Mouse (Mus musculus) E14TG2a.4 (cell line): ENCODE results near the gene Ubald1.

ENCODE experiments used
- H3K27me3 ChIP-seq: 2 replicates; pipeline ENCODE4 v1.6.1; 2014; ENCODE audit warnings: low read length, control low read depth; ENCODE audit not compliant: insufficient read depth
- H3K36me3 ChIP-seq: 2 replicates; pipeline ENCODE4 v1.6.1; 2014; ENCODE audit warnings: low read length, control low read depth; ENCODE audit not compliant: insufficient read depth
- H3K4me1 ChIP-seq: replicated peaks from 2 replicates; pipeline ENCODE4 v1.6.1; 2014; ENCODE audit warnings: low read depth, low read length, control low read depth
- H3K4me3 ChIP-seq: replicated peaks from 2 replicates; pipeline ENCODE4 v1.5.1; 2014; ENCODE audit warnings: mild to moderate bottlenecking, low read length
- H3K9me3 ChIP-seq: 2 replicates; pipeline ENCODE4 v1.6.1; 2014; ENCODE audit warnings: low read length, control low read depth
- CTCF ChIP-seq: conservative IDR thresholded peaks from 2 replicates; pipeline ENCODE4 v1.5.1; 2014; ENCODE audit warnings: low read length
- NANOG ChIP-seq: IDR thresholded peaks from 2 replicates; pipeline ENCODE4 v1.6.1; 2014; ENCODE audit warnings: borderline replicate concordance, low read length, mixed read lengths
- POU5F1 ChIP-seq: IDR thresholded peaks from 2 replicates; pipeline ENCODE4 v1.6.1; 2014; ENCODE audit warnings: low read length, borderline replicate concordance

Ubald1 gene

GRCm38 (mm10) chr16:4913783-4914735 lies 33.9 kb upstream of the Ubald1 start:
- Histone ChIP-seq H3K9me3 (no peaks in the 10 kb centered on the region), H3K4me1 (peaks cover 61% of the 10 kb centered on the region), H3K27me3 (no peaks in the 10 kb centered on the region), H3K4me3 (0 out of 2 replicates have a peak overlapping the region, but pooled peaks have one; percentile 29), H3K36me3 (peaks cover 77% of the 10 kb centered on the region)
- TF ChIP-seq NANOG (no peak), POU5F1 (no peak), CTCF (peak; percentile 96)

GRCm38 (mm10) chr16:4912907-4913782 lies 33.0 kb upstream of the Ubald1 start:
- Histone ChIP-seq H3K9me3 (no peaks in the 10 kb centered on the region), H3K4me3 (0 out of 2 replicates have a peak overlapping the region, but pooled peaks have one; percentile 14), H3K27me3 (no peaks in the 10 kb centered on the region), H3K36me3 (peaks cover 74% of the 10 kb centered on the region), H3K4me1 (peaks cover 69% of the 10 kb centered on the region)
- TF ChIP-seq NANOG = no peak
- no peak for TF ChIP-seq POU5F1
- TF ChIP-seq CTCF = no peak

- Histone ChIP-seq H3K36me3 (peaks cover 73% of the 10 kb centered on the region), H3K9me3 (no peaks in the 10 kb centered on the region), H3K4me3 (no peak overlapping the region), H3K27me3 (no peaks in the 10 kb centered on the region), H3K4me1 (peaks cover 78% of the 10 kb centered on the region)
- TF ChIP-seq POU5F1 (no peak), CTCF (no peak), NANOG (no peak)
Measured at GRCm38 (mm10) chr16:4912074-4912648, 32.0 kb upstream of the Ubald1 start.

GRCm38 (mm10) chr16:4910758-4911157 lies 30.6 kb upstream of the Ubald1 start:
- H3K9me3 ChIP-seq = no peaks in the 10 kb centered on the region
- H3K27me3 ChIP-seq = no peaks in the 10 kb centered on the region
- no peak for TF ChIP-seq NANOG
- no peak for TF ChIP-seq POU5F1
- no peak for TF ChIP-seq CTCF
- H3K4me1 ChIP-seq = peaks cover 70% of the 10 kb centered on the region
- H3K4me3 ChIP-seq = no peak overlapping the region
- H3K36me3 ChIP-seq = peaks cover 59% of the 10 kb centered on the region

GRCm38 (mm10) chr16:4909745-4910144 lies 29.6 kb upstream of the Ubald1 start:
- Histone ChIP-seq H3K27me3 (no peaks in the 10 kb centered on the region), H3K4me3 (no peak overlapping the region), H3K36me3 (peaks cover 52% of the 10 kb centered on the region), H3K9me3 (no peaks in the 10 kb centered on the region), H3K4me1 (peaks cover 70% of the 10 kb centered on the region)
- TF ChIP-seq CTCF (peak; percentile 94), POU5F1 (no peak), NANOG (no peak)

GRCm38 (mm10) chr16:4907972-4908371 lies 27.9 kb upstream of the Ubald1 start:
- TF ChIP-seq CTCF = no peak
- TF ChIP-seq POU5F1 = no peak
- TF ChIP-seq NANOG = no peak
- peaks cover 52% of the 10 kb centered on the region for H3K4me1 ChIP-seq
- H3K9me3 ChIP-seq = no peaks in the 10 kb centered on the region
- no peaks in the 10 kb centered on the region for H3K27me3 ChIP-seq
- H3K4me3 ChIP-seq = no peak overlapping the region; the same call in 1 of the 2 replicates
- H3K36me3 ChIP-seq = peaks cover 41% of the 10 kb centered on the region

GRCm38 (mm10) chr16:4907386-4907785 lies 27.3 kb upstream of the Ubald1 start:
- Histone ChIP-seq H3K4me1 (peaks cover 46% of the 10 kb centered on the region), H3K4me3 (no peak overlapping the region; the same call in 1 of the 2 replicates), H3K27me3 (no peaks in the 10 kb centered on the region), H3K9me3 (no peaks in the 10 kb centered on the region), H3K36me3 (peaks cover 35% of the 10 kb centered on the region)
- TF ChIP-seq POU5F1 (no peak), NANOG (no peak), CTCF (no peak)
